Mouse (Mus musculus): ENCODE measurements around the gene Ift43.

Ift43 gene

GRCm38 (mm10) chr12:86082481-86083012 is at the start of gene Ift43:
Ift43 (plus strand) TSS chr12:86082541.
- peak; percentile 90 to 91 for DNase-seq

GRCm38 (mm10) chr12:86035586-86035985 is 46.8 kb upstream of the Ift43 start:
- DNase-seq, result no peak

GRCm38 (mm10) chr12:86036368-86037166 is 45.8 kb upstream of the Ift43 start:
- DNase-seq, result peak in 1 of 2 experiments; percentile 40

GRCm38 (mm10) chr12:86037235-86037921 is 45.0 kb upstream of the Ift43 start:
- no peak for DNase-seq

GRCm38 (mm10) chr12:86039078-86039477 is 43.3 kb upstream of the Ift43 start:
- no peak for DNase-seq

GRCm38 (mm10) chr12:86039751-86040150 is 42.6 kb upstream of the Ift43 start:
- no peak for DNase-seq

GRCm38 (mm10) chr12:86046141-86046540 is 36.2 kb upstream of the Ift43 start:
- DNase-seq, result no peak

- DNase-seq, result no peak
Measured at GRCm38 (mm10) chr12:86046776-86047175, 35.6 kb upstream of the Ift43 start.

GRCm38 (mm10) chr12:86047376-86047775 is 35.0 kb upstream of the Ift43 start:
- DNase-seq, result no peak

- no peak for DNase-seq
Measured at GRCm38 (mm10) chr12:86049813-86050212, 32.5 kb upstream of the Ift43 start.

- DNase-seq, result no peak
Measured at GRCm38 (mm10) chr12:86051477-86051876, 30.9 kb upstream of the Ift43 start.

GRCm38 (mm10) chr12:86055306-86055705 is 27.0 kb upstream of the Ift43 start:
- DNase-seq, result peak; percentile 22 to 54

GRCm38 (mm10) chr12:86056976-86057375 is 25.4 kb upstream of the Ift43 start:
- no peak for DNase-seq

- peak; percentile 39 to 40 for DNase-seq
Measured at GRCm38 (mm10) chr12:86057516-86057915, 24.8 kb upstream of the Ift43 start.

- DNase-seq, result no peak
Measured at GRCm38 (mm10) chr12:86059341-86059740, 23.0 kb upstream of the Ift43 start.

- DNase-seq, result no peak
Measured at GRCm38 (mm10) chr12:86064796-86065195, 17.5 kb upstream of the Ift43 start.

- DNase-seq, result no peak
Measured at GRCm38 (mm10) chr12:86071432-86071831, 10.9 kb upstream of the Ift43 start.

GRCm38 (mm10) chr12:86074681-86075080 is 7.7 kb upstream of the Ift43 start:
- no peak for DNase-seq

GRCm38 (mm10) chr12:86075358-86075757 is 7.0 kb upstream of the Ift43 start:
- no peak for DNase-seq

- peak; percentile 74 to 77 for DNase-seq
Measured at GRCm38 (mm10) chr12:86076321-86076901, 5.9 kb upstream of the Ift43 start.

GRCm38 (mm10) chr12:86077322-86077721 is 5.0 kb upstream of the Ift43 start:
- DNase-seq, result peak in 1 of 2 experiments; percentile 50

- DNase-seq, result peak; percentile 55 to 64
Measured at GRCm38 (mm10) chr12:86077736-86078135, 4.6 kb upstream of the Ift43 start.

- no peak for DNase-seq
Measured at GRCm38 (mm10) chr12:86078176-86078552, 4.2 kb upstream of the Ift43 start.

All from cerebellum, postnatal 25 days (tissue).